Mouse (Mus musculus) stomach, postnatal 0 days (tissue): ENCODE results near the gene Calm2.

Experiments
- CTCF ChIP-seq: IDR thresholded peaks from 2 replicates; pipeline ENCODE4 v1.5.1; 2016; ENCODE audit warnings: antibody characterized with exemption, low read depth, mild to moderate bottlenecking, moderate library complexity
- EP300 ChIP-seq: optimal IDR thresholded peaks from 2 replicates; pipeline ENCODE3; 2016; ENCODE audit warnings: antibody characterized with exemption

DNA sequence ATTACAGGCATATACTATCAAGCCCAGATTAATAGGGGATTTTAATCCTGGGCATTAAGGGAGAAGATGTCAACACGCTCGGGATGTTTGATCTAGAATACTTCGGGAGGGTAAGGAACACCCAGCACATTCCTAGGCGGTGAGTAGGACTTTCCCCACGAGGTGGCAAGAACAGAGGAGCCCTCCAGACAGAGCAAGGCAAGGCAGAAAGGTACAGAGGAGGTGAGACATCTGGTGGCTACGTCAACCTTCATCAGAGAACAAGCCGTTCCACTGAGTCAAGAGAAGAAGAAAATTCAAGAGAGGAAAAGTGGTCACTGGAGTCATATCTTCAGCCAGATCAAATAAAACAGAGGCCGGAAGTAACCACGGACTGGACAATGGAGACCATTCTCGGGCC lies 26.1 kb upstream of the Calm2 start:
- TF ChIP-seq CTCF, result peak; percentile 35; the same call in 1 of the 2 replicates
- TF ChIP-seq EP300, result no peak
